Mouse (Mus musculus): ENCODE data around the gene Evx2. TPM values are rescaled to one million over a fixed set of nuclear protein-coding genes. Genes with fewer than 3 reads are reported as not detected.

Gene Evx2
- polyA plus RNA-seq, 1 experiment from 2014 or later, result 0.67 TPM

- no peaks in the 10 kb centered on the region for H3K36me3 ChIP-seq
- peak overlapping the region; percentile 42 for H3K4me3 ChIP-seq
- H3K9ac ChIP-seq, result no peak overlapping the region; the same call in 1 of the 2 replicates
- 7% methylated on average over 4 of the region's 4 CpGs for WGBS
- H3K4me1 ChIP-seq (replicated peaks), result peaks cover 16% of the 10 kb centered on the region
- H3K9me3 ChIP-seq, result no peaks in the 10 kb centered on the region
- no peak for ATAC-seq (ENCODE audit: low read depth)
- H3K27ac ChIP-seq (replicated peaks), result no peak overlapping the region
- H3K4me2 ChIP-seq, result peak overlapping the region; percentile 44
- peaks cover 96% of the 10 kb centered on the region for H3K27me3 ChIP-seq
Observed at GRCm38 (mm10) chr2:74685059-74685603, 25.8 kb upstream of the Evx2 start.

DNA sequence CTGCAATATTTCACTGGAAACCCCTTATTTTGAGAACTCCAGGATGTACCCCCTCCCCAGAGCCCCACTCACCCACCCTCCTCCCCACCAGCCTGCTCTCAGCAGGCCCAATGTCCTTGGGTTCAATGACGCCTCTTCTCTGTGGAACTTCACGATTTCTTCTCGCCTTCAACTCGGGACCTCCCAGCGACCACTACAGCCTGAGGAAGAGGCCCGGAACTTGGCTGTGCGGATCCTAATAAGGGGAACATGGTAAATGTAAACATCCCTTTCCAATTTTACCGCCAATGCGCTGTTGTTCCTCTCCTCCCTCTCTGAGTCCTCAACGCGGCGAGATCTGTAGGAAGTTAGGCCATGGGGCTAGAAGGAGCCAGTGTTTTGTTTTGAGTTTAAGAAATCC lies 24.7 kb upstream of the Evx2 start:
- H3K4me2 ChIP-seq, result peak overlapping the region; percentile 44

GRCm38 (mm10) chr2:74683471-74683951 lies 24.2 kb upstream of the Evx2 start:
- Histone ChIP-seq H3K9ac (peak overlapping the region; percentile 75), H3K4me3 (peak overlapping the region; percentile 42), H3K27ac (replicated peaks) (peak overlapping the region; percentile 59; the same call in 1 of the 2 replicates), H3K36me3 (no peaks in the 10 kb centered on the region), H3K9me3 (no peaks in the 10 kb centered on the region), H3K4me1 (replicated peaks) (peaks cover 12% of the 10 kb centered on the region), H3K4me2 (peak overlapping the region; percentile 44), H3K27me3 (peaks cover 96% of the 10 kb centered on the region)
- ATAC-seq (ENCODE audit: low read depth), result no peak
- under 1% methylated on average over 18 of the region's 18 CpGs for WGBS

More for the DNA sequence above, 24.7 kb upstream of the Evx2 start:
- ATAC-seq (ENCODE audit: low read depth), result no peak
- H3K9me3 ChIP-seq, result no peaks in the 10 kb centered on the region
- H3K9ac ChIP-seq, result peak overlapping the region; percentile 75
- H3K27ac ChIP-seq (replicated peaks), result 0 out of 2 replicates have a peak overlapping the region, but pooled peaks have one; percentile 59
- H3K4me3 ChIP-seq, result peak overlapping the region; percentile 42
- H3K36me3 ChIP-seq, result no peaks in the 10 kb centered on the region
- H3K27me3 ChIP-seq, result peaks cover 96% of the 10 kb centered on the region
- 3% methylated on average over 12 of the region's 12 CpGs for WGBS
- peaks cover 12% of the 10 kb centered on the region for H3K4me1 ChIP-seq (replicated peaks)

- WGBS, result under 1% methylated on average over 37 of the region's 51 CpGs
Observed at GRCm38 (mm10) chr2:74682796-74683195, 23.4 kb upstream of the Evx2 start.

DNA sequence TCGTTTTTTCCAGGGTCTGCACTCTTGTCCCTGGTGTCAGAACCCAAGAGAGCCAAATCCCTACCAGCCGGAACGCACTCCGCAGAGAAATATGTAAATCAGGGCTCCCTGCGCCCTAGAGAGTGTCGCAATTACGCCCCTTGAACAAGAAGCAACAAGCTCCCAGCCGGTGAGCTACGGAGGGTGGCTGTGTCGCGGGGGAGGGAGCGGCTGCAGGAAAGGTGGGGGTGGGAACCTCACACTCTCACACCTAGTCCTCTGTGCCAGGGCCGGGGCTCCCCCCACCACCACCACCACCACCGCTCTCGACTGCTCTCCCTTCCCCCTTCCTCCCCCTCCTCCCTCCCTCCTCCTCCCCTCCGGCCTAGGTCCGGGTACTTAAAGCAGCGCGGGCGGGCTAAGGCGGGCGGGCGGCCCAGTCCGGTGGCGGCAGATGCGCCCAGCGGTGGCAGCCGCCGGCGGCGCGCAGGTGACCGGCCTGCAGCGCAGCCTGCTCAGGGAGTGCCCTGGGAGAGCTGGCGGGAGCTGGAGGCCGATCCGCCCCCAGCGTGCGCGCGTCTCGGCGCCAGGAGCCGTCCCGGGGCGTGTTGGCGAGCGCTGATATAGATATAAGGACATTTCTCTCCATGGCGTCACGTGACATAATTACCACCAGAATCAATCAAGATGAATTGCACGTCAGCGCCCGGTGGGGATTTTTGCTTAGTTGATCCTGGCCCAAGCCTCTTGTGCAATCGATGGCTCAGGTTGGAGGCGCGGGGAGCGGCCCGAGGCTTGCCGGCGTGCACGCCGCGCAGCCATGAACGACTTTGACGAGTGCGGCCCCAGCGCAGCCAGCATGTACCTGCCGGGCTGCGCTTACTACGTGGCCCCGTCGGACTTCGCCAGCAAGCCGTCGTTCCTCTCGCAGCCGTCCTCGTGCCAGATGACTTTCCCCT lies 22.5 kb upstream of the Evx2 start:
- peak overlapping the region; percentile 75 for H3K9ac ChIP-seq
- H3K27ac ChIP-seq (replicated peaks), result peak overlapping the region; percentile 82
- peaks cover 96% of the 10 kb centered on the region for H3K27me3 ChIP-seq
- H3K36me3 ChIP-seq, result no peaks in the 10 kb centered on the region
- H3K4me1 ChIP-seq (replicated peaks), result peaks cover 12% of the 10 kb centered on the region
- H3K4me2 ChIP-seq, result peak overlapping the region; percentile 44
- peak overlapping the region; percentile 42 for H3K4me3 ChIP-seq
- peak; percentile 47 for ATAC-seq (ENCODE audit: low read depth)
- H3K9me3 ChIP-seq, result no peaks in the 10 kb centered on the region
- under 1% methylated on average over 78 of the region's 78 CpGs for WGBS

More at GRCm38 (mm10) chr2:74682796-74683195, 23.4 kb upstream of the Evx2 start:
- no peaks in the 10 kb centered on the region for H3K9me3 ChIP-seq
- H3K27me3 ChIP-seq, result peaks cover 96% of the 10 kb centered on the region
- H3K4me1 ChIP-seq (replicated peaks), result peaks cover 12% of the 10 kb centered on the region
- peak overlapping the region; percentile 82 for H3K27ac ChIP-seq (replicated peaks)
- peak overlapping the region; percentile 75 for H3K9ac ChIP-seq
- no peak for ATAC-seq (ENCODE audit: low read depth)
- H3K36me3 ChIP-seq, result no peaks in the 10 kb centered on the region
- H3K4me2 ChIP-seq, result peak overlapping the region; percentile 44
- H3K4me3 ChIP-seq, result peak overlapping the region; percentile 42

- under 1% methylated on average over 21 of the region's 21 CpGs for WGBS
- ATAC-seq (ENCODE audit: low read depth), result no peak
- no peaks in the 10 kb centered on the region for H3K36me3 ChIP-seq
- peak overlapping the region; percentile 44 for H3K4me2 ChIP-seq
- peaks cover 12% of the 10 kb centered on the region for H3K4me1 ChIP-seq (replicated peaks)
- peak overlapping the region; percentile 75 for H3K9ac ChIP-seq
- no peaks in the 10 kb centered on the region for H3K9me3 ChIP-seq
- peaks cover 99% of the 10 kb centered on the region for H3K27me3 ChIP-seq
- H3K4me3 ChIP-seq, result peak overlapping the region; percentile 42
- peak overlapping the region; percentile 82 for H3K27ac ChIP-seq (replicated peaks)
Observed at GRCm38 (mm10) chr2:74680561-74681398, 21.4 kb upstream of the Evx2 start.

- Histone ChIP-seq H3K4me3 (peak overlapping the region; percentile 42), H3K9me3 (no peaks in the 10 kb centered on the region), H3K36me3 (no peaks in the 10 kb centered on the region), H3K9ac (peak overlapping the region; percentile 75), H3K27ac (replicated peaks) (peak overlapping the region; percentile 82), H3K4me2 (peak overlapping the region; percentile 44), H3K27me3 (peaks cover 99% of the 10 kb centered on the region), H3K4me1 (replicated peaks) (peaks cover 15% of the 10 kb centered on the region)
- under 1% methylated on average over 23 of the region's 23 CpGs for WGBS
- no peak for ATAC-seq (ENCODE audit: low read depth)
Observed at GRCm38 (mm10) chr2:74679980-74680379, 20.6 kb upstream of the Evx2 start.

GRCm38 (mm10) chr2:74679596-74679971 lies 20.2 kb upstream of the Evx2 start:
- H3K4me3 ChIP-seq, result peak overlapping the region; percentile 42
- H3K9me3 ChIP-seq, result no peaks in the 10 kb centered on the region
- H3K36me3 ChIP-seq, result no peaks in the 10 kb centered on the region
- peak overlapping the region; percentile 82 for H3K27ac ChIP-seq (replicated peaks)
- peak overlapping the region; percentile 75 for H3K9ac ChIP-seq
- ATAC-seq (ENCODE audit: low read depth), result no peak
- peaks cover 15% of the 10 kb centered on the region for H3K4me1 ChIP-seq (replicated peaks)
- WGBS, result under 1% methylated on average over 26 of the region's 26 CpGs
- H3K27me3 ChIP-seq, result peaks cover 99% of the 10 kb centered on the region
- peak overlapping the region; percentile 44 for H3K4me2 ChIP-seq

- 2% methylated on average over 15 of the region's 15 CpGs for WGBS
- Histone ChIP-seq H3K4me3 (peak within 1 kb of the TSS; percentile 42), H3K4me1 (replicated peaks) (peaks cover 15% of the 10 kb centered on the region), H3K9ac (peak within 1 kb of the TSS; percentile 75), H3K27ac (replicated peaks) (peak within 1 kb of the TSS; percentile 82), H3K36me3 (no peaks in the 10 kb centered on the region), H3K4me2 (peak within 1 kb of the TSS; percentile 44), H3K27me3 (peaks cover 99% of the 10 kb centered on the region), H3K9me3 (no peaks in the 10 kb centered on the region)
- ATAC-seq (ENCODE audit: low read depth), result no peak
Observed at GRCm38 (mm10) chr2:74678891-74679595, 19.7 kb upstream of the Evx2 start, which contains the start of gene Hoxd11. TSS of gene Hoxd11 (plus strand) at chr2:74679557.

- WGBS, result 13% methylated on average over 2 of the region's 2 CpGs
- Histone ChIP-seq H3K36me3 (no peaks in the 10 kb centered on the region), H3K4me2 (no peak overlapping the region; the same call in 1 of the 2 replicates), H3K27ac (replicated peaks) (no peak overlapping the region), H3K9me3 (no peaks in the 10 kb centered on the region), H3K4me1 (replicated peaks) (peaks cover 12% of the 10 kb centered on the region), H3K4me3 (no peak overlapping the region), H3K9ac (no peak overlapping the region), H3K27me3 (peaks cover 100% of the 10 kb centered on the region)
- ATAC-seq (ENCODE audit: low read depth), result no peak
Observed at GRCm38 (mm10) chr2:74677106-74677505, 17.7 kb upstream of the Evx2 start.
